Mouse (Mus musculus) lung, postnatal 0 days (tissue): Measurements from ENCODE around the gene Aldh1l1. TPM values are rescaled to one million over a fixed set of nuclear protein-coding genes. Genes with fewer than 3 reads are reported as not detected.

Source experiments
- ATAC-seq: fragments of 200-750 bp; cut with Nextera tagmentation; 2 replicates; pipeline ENCODE4 v1.8.0; 2017; ENCODE audit warnings: moderate library complexity
- DNase-seq: peaks from one replicate; pipeline ENCODE4 v3.0.0-alpha.2; 2016; ENCODE audit warnings: low spot score
- H3K27ac ChIP-seq: fragments of 300-500 bp; sonication (generic); 2 replicates; pipeline ENCODE4 v1.5.1; 2014; ENCODE audit warnings: antibody characterized with exemption, mild to moderate bottlenecking, low read length, mixed read lengths
- H3K27me3 ChIP-seq: fragments of 300-500 bp; sonication (generic); replicated peaks from 2 replicates; pipeline ENCODE4 v1.6.1; 2014; ENCODE audit warnings: low read length, mixed read lengths; ENCODE audit not compliant: insufficient read depth
- H3K36me3 ChIP-seq: fragments of 300-500 bp; sonication (generic); 2 replicates; pipeline ENCODE4 v1.6.1; 2014; ENCODE audit warnings: low read length, mixed read lengths; ENCODE audit not compliant: insufficient read depth
- H3K4me1 ChIP-seq: fragments of 300-500 bp; sonication (generic); 2 replicates; pipeline ENCODE4 v1.6.1; 2014; ENCODE audit warnings: antibody characterized with exemption, low read depth, low read length, mixed read lengths; ENCODE audit not compliant: insufficient read depth
- H3K4me2 ChIP-seq: fragments of 300-500 bp; sonication (generic); replicated peaks from 2 replicates; pipeline ENCODE4 v1.6.1; 2014; ENCODE audit warnings: low read depth, mild to moderate bottlenecking, low read length, moderate library complexity, mixed read lengths
- H3K4me3 ChIP-seq: fragments of 300-500 bp; sonication (generic); 2 replicates; pipeline ENCODE4 v1.5.1; 2014; ENCODE audit warnings: low read depth, low read length
- H3K9ac ChIP-seq: fragments of 300-500 bp; sonication (generic); replicated peaks from 2 replicates; pipeline ENCODE4 v1.6.1; 2014; ENCODE audit warnings: low read depth, mild to moderate bottlenecking
- H3K9me3 ChIP-seq: fragments of 300-500 bp; sonication (generic); 2 replicates; pipeline ENCODE4 v1.6.1; 2016; ENCODE audit warnings: low read length, mixed read lengths
- CTCF ChIP-seq: IDR thresholded peaks from 2 replicates; pipeline ENCODE4 v1.5.1; 2016; ENCODE audit warnings: antibody characterized with exemption, mild to moderate bottlenecking
- EP300 ChIP-seq: IDR thresholded peaks from 2 replicates; pipeline ENCODE4 v1.6.1; 2016; ENCODE audit warnings: antibody characterized with exemption, mild to moderate bottlenecking, control low read depth
- whole genome bisulfite sequencing: fragments of 180-500 bp; shearing (Covaris S2); extraction: QIAGEN DNeasy Blood & Tissue Kit; methylation state at CpG from one replicate; pipeline ENCODE4 v1.1.7; 2014; 5-methylcytosine and 5-hydroxymethylcytosine counted together
- polyA plus RNA-seq: library from polyadenylated mRNA; unstranded; fragments of >200 nt; fragmentation: Nextera tagmentation; extraction: Ambion mirVana; gene quantifications from 2 replicates; pipeline ENCODE4 v1.2.1, GENCODE M21; 2015

The Aldh1l1 gene
- polyA plus RNA-seq, 1 experiment from 2014 or later = 4.8 TPM

DNA sequence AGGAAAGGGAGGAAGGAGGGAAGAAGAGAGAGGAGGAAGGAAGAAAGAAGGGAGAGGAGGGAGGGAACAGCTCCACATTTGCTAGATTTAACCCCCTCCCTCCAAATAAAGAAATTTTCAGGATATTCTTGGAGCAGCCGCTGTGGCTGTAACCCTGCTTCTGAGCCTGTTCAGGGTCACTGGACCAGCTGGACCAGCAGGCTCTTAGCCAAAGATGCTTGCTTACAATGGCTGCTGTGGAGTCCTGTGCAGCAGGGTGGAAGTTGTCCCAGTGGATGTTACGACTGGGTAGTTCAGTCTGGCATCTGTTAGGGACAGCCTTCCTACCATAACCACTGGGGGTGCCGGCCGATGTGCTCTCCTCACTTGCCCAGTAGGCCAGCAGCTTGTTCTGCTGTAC lies 82.5 kb downstream of the Aldh1l1 start:
- Histone ChIP-seq H3K36me3 (no peaks in the 10 kb centered on the region), H3K27me3 (no peaks in the 10 kb centered on the region), H3K4me3 (no peak overlapping the region), H3K27ac (no peak overlapping the region), H3K9ac (no peak overlapping the region), H3K9me3 (no peaks in the 10 kb centered on the region), H3K4me2 (no peak overlapping the region), H3K4me1 (no peaks in the 10 kb centered on the region)
- ATAC-seq (no peak), DNase-seq (no peak)
- WGBS = 80% methylated on average over 4 of the region's 4 CpGs
- TF ChIP-seq EP300 (no peak), CTCF (no peak)

DNA sequence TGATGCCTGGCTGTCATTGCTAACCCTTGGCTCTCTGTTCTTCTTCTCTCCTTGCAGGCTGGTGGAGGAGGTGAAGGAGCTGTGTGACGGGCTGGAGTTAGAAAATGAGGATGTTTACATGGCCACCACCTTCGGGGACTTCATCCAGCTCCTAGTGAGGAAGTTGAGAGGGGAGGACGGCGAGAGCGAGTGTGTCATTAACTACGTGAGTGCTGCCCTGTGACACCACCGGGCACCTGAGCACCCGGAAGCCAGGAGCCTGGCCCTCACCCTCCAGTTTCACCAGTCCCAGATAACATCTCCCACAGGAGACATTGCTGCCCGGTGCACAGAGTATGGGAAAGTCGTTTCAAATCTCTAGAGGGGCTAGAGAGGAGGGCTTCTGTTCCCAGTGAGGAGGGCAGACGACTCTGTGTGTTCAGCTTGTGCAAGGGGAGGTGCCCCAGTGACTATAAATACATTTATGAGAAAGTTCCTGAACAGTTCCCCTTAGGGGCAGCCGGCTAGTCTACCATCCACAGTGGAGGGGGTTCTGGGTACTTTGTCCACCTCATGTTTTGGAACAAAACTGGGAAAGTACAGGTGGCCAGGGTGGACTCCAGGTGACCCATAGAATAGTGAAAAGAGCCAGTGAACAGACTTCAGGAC lies 83.6 kb downstream of the Aldh1l1 start:
- Histone ChIP-seq H3K4me2 (no peak overlapping the region), H3K4me3 (no peak overlapping the region), H3K4me1 (no peaks in the 10 kb centered on the region), H3K36me3 (no peaks in the 10 kb centered on the region), H3K27ac (no peak overlapping the region), H3K27me3 (no peaks in the 10 kb centered on the region), H3K9me3 (no peaks in the 10 kb centered on the region), H3K9ac (no peak overlapping the region)
- TF ChIP-seq CTCF = no peak
- TF ChIP-seq EP300 = no peak
- DNase-seq = no peak
- 28% methylated on average over 12 of the region's 12 CpGs for WGBS
- peak; percentile 14; the same call in 1 of the 2 replicates for ATAC-seq

- DNase-seq = no peak
- Histone ChIP-seq H3K27ac (no peak overlapping the region), H3K36me3 (no peaks in the 10 kb centered on the region), H3K4me1 (no peaks in the 10 kb centered on the region), H3K9me3 (no peaks in the 10 kb centered on the region), H3K4me3 (no peak overlapping the region), H3K9ac (no peak overlapping the region), H3K4me2 (no peak overlapping the region), H3K27me3 (no peaks in the 10 kb centered on the region)
- 65% methylated on average over 8 of the region's 8 CpGs for WGBS
- no peak for TF ChIP-seq CTCF
- no peak for TF ChIP-seq EP300
- no peak for ATAC-seq
These were observed 84.2 kb downstream of the Aldh1l1 start for GRCm38 (mm10) chr6:90570392-90570791.

GRCm38 (mm10) chr6:90575261-90575715 lies 89.1 kb downstream of the Aldh1l1 start:
- DNase-seq = peak; percentile 84
- no peak overlapping the region for H3K4me2 ChIP-seq
- TF ChIP-seq EP300 (no peak), CTCF (peak; percentile 89)
- no peak overlapping the region for H3K4me3 ChIP-seq
- H3K9ac ChIP-seq = no peak overlapping the region
- no peaks in the 10 kb centered on the region for H3K9me3 ChIP-seq
- H3K4me1 ChIP-seq = no peaks in the 10 kb centered on the region
- no peaks in the 10 kb centered on the region for H3K27me3 ChIP-seq
- H3K27ac ChIP-seq = no peak overlapping the region
- 56% methylated on average over 3 of the region's 3 CpGs for WGBS
- ATAC-seq = peak; percentile 66
- no peaks in the 10 kb centered on the region for H3K36me3 ChIP-seq

DNA sequence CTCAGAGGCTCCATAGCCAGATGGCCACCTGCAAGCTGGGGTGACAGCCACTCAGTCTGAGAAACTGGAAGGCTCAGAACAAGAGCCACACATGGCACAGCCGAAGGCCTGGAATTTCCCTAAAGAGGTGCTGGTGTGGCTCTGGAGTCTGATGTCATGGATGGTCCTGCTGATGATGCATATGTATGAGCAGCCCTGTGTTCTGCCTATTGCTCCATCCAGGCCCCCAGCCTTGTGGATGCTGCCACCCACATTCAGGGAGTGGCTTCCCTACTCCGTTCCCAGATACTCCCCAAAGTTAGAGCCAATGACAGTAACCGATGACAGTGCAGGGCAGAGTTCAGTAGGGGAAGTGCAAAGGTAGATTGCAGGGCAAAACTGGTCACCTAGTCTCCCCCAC lies 91.9 kb downstream of the Aldh1l1 start:
- WGBS = 47% methylated on average over 3 of the region's 3 CpGs
- Histone ChIP-seq H3K9ac (no peak overlapping the region), H3K4me2 (no peak overlapping the region), H3K4me3 (no peak overlapping the region), H3K4me1 (no peaks in the 10 kb centered on the region), H3K9me3 (no peaks in the 10 kb centered on the region), H3K27me3 (no peaks in the 10 kb centered on the region), H3K27ac (no peak overlapping the region), H3K36me3 (no peaks in the 10 kb centered on the region)
- TF ChIP-seq CTCF = no peak
- TF ChIP-seq EP300 = no peak
- DNase-seq (no peak), ATAC-seq (no peak)

- no peak for TF ChIP-seq CTCF
- TF ChIP-seq EP300 = no peak
- Histone ChIP-seq H3K4me1 (no peaks in the 10 kb centered on the region), H3K36me3 (no peaks in the 10 kb centered on the region), H3K9me3 (no peaks in the 10 kb centered on the region), H3K4me3 (no peak overlapping the region), H3K27me3 (no peaks in the 10 kb centered on the region), H3K27ac (no peak overlapping the region), H3K4me2 (no peak overlapping the region), H3K9ac (no peak overlapping the region)
- DNase-seq (peak; percentile 28), ATAC-seq (peak; percentile 28; the same call in 1 of the 2 replicates)
- WGBS = 79% methylated on average over 2 of the region's 2 CpGs
These were observed 96.1 kb downstream of the Aldh1l1 start for GRCm38 (mm10) chr6:90582331-90582730.

- WGBS = 48% methylated on average over 5 of the region's 5 CpGs
- ATAC-seq = no peak
- no peaks in the 10 kb centered on the region for H3K4me1 ChIP-seq
- no peak overlapping the region for H3K9ac ChIP-seq
- no peaks in the 10 kb centered on the region for H3K27me3 ChIP-seq
- TF ChIP-seq CTCF (no peak), EP300 (no peak)
- DNase-seq = no peak
- H3K4me3 ChIP-seq = no peak overlapping the region
- H3K9me3 ChIP-seq = no peaks in the 10 kb centered on the region
- H3K27ac ChIP-seq = no peak overlapping the region
- no peaks in the 10 kb centered on the region for H3K36me3 ChIP-seq
- no peak overlapping the region for H3K4me2 ChIP-seq
These were observed 101.9 kb downstream of the Aldh1l1 start for GRCm38 (mm10) chr6:90588113-90588512.
